Mouse (Mus musculus) small intestine, adult 2 months (tissue): ENCODE data around the gene Ccdc126.

Experiments used
- CTCF ChIP-seq: fragments of 200-500 bp; IDR thresholded peaks from 2 replicates; pipeline ENCODE4 v1.5.1; 2012; ENCODE audit warnings: low read depth, mild to moderate bottlenecking, control low read depth, inconsistent platforms, low read length, moderate library complexity, mixed read lengths; ENCODE audit not compliant: insufficient replicate concordance, insufficient read length; ENCODE audit errors: extremely low read depth
- POLR2A ChIP-seq: fragments of 200-500 bp; IDR thresholded peaks from 2 replicates; pipeline ENCODE4 v1.6.1; 2012; ENCODE audit warnings: low read depth, mild to moderate bottlenecking, control low read depth, inconsistent platforms, low read length, moderate library complexity

DNA sequence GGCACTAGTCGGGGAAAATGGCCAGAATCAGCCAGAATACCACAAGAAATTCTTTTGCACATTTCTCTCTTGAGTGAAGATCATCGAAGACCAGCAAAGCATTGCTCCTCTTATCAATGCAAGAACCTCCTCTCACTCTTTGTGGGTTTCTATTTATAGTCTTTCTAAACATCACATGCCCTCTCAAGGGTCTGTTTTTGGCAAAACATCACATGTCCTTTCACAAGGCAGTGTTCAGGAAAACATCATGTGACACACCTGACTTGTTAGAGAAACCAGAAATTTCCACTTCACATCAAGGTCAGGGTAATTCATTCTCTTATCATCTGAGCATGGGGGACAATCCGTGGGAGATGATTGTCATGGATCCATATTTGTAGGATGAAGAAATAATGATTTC is 35.5 kb downstream of the Ccdc126 start:
- TF ChIP-seq POLR2A (no peak), CTCF (no peak)
